Mouse (Mus musculus) embryo, embryonic 11 days (tissue): ENCODE data around the gene A730061H03Rik.

Experiments used
- DNase-seq: peaks from one replicate; pipeline ENCODE4 v3.0.0-alpha.2; 2015

A730061H03Rik gene

GRCm38 (mm10) chr14:55542268-55542667 is 17.9 kb downstream of the A730061H03Rik start:
- no peak for DNase-seq

- DNase-seq = peak; percentile 67
Measured at GRCm38 (mm10) chr14:55540787-55541321, 19.4 kb downstream of the A730061H03Rik start.

GRCm38 (mm10) chr14:55540067-55540786 is 20.0 kb downstream of the A730061H03Rik start, which contains the start of gene Pck2:
Pck2 (plus strand) TSS chr14:55540266.
- peak; percentile 92 for DNase-seq

GRCm38 (mm10) chr14:55536116-55536745 is 24.0 kb downstream of the A730061H03Rik start:
- peak; percentile 57 for DNase-seq

- peak; percentile 56 for DNase-seq
Measured at GRCm38 (mm10) chr14:55527940-55528339, 32.3 kb downstream of the A730061H03Rik start.

- no peak for DNase-seq
Measured at GRCm38 (mm10) chr14:55526674-55527073, 33.5 kb downstream of the A730061H03Rik start.

GRCm38 (mm10) chr14:55524785-55525184 is 35.4 kb downstream of the A730061H03Rik start, which contains the start of gene Nrl:
Nrl (minus strand) TSS chr14:55524981.
- DNase-seq = no peak

- DNase-seq = no peak
Measured at GRCm38 (mm10) chr14:55524062-55524461, 36.1 kb downstream of the A730061H03Rik start.

GRCm38 (mm10) chr14:55520451-55521361 is 39.5 kb downstream of the A730061H03Rik start:
- DNase-seq = peak; percentile 73

GRCm38 (mm10) chr14:55519604-55520003 is 40.6 kb downstream of the A730061H03Rik start:
- no peak for DNase-seq

GRCm38 (mm10) chr14:55518897-55519296 is 41.3 kb downstream of the A730061H03Rik start:
- DNase-seq = peak; percentile 77

GRCm38 (mm10) chr14:55515846-55516245 is 44.4 kb downstream of the A730061H03Rik start:
- DNase-seq = no peak

- no peak for DNase-seq
Measured at GRCm38 (mm10) chr14:55513927-55514326, 46.3 kb downstream of the A730061H03Rik start.

GRCm38 (mm10) chr14:55511037-55511436 is 49.2 kb downstream of the A730061H03Rik start:
- no peak for DNase-seq

- DNase-seq = no peak
Measured at GRCm38 (mm10) chr14:55510125-55510731, 50.0 kb downstream of the A730061H03Rik start, which contains the start of gene Cpne6. Cpne6 (plus strand) TSS chr14:55510445.
